Mouse (Mus musculus) CH12.LX (cell line): Measurements from ENCODE around the gene Tmem138.

Experiments
- CTCF ChIP-seq, 2 experiments: IDR thresholded peaks in 1 of 2; conservative IDR thresholded peaks in 1 of 2; 2 replicates each; pipeline ENCODE4 v1.5.1; 2011 to 2012; ENCODE audit warnings: low read depth in 2 of 2, low read length in 2 of 2, improper control_type of control experiment in 1 of 2, inconsistent platforms in 1 of 2, mild to moderate bottlenecking in 1 of 2, moderate library complexity in 1 of 2
- NELFE ChIP-seq: IDR thresholded peaks from 2 replicates; pipeline ENCODE4 v1.6.1; 2011; ENCODE audit warnings: low read depth, low read length, improper control_type of control experiment
- USF1 ChIP-seq: IDR thresholded peaks from 2 replicates; pipeline ENCODE4 v1.6.1; 2014; ENCODE audit warnings: low read depth, mild to moderate bottlenecking, inconsistent platforms, low read length, improper control_type of control experiment

- no peak for TF ChIP-seq USF1
- TF ChIP-seq CTCF (conservative IDR thresholded peaks at IDR 0.05 in 1 of 2, IDR thresholded peaks at IDR 0.05 in 1 of 2; ENCODE audit: low read depth in 2 of 2, low read length in 2 of 2): no peak
- no peak for TF ChIP-seq NELFE
Observed at GRCm38 (mm10) chr19:10604534-10604933, 27.4 kb upstream of the Tmem138 start.
